10 mouse cellular contexts compared by ENCODE assay signal in genomic region chr1:38862213-38862612, GRCm38 (mm10). TPM values are rescaled to one million over a fixed set of nuclear protein-coding genes. Genes with fewer than 3 reads are reported as not detected.
DNase-seq lines count a peak whose midpoint lies in the region; ATAC-seq and TF ChIP-seq lines count a peak whose summit lies in the region.
"Had no signal": no experiment of that assay in that cellular context is flagged by ENCODE, and none has a peak within 500 bp of the region (broad histone marks: within the 10 kb centered on the region; RNA-seq: fewer than 3 reads in every experiment).

No protein-coding gene starts in this region.

- no peaks in the 10 kb centered on the region for H3K9me3 ChIP-seq in intestine, postnatal 0 days (ENCODE audit: control insufficient read depth)
- no peaks in the 10 kb centered on the region for H3K9me3 ChIP-seq in intestine, embryonic 16.5 days (ENCODE audit: control insufficient read depth, low read length)
- no peaks in the 10 kb centered on the region for H3K9me3 ChIP-seq in liver, embryonic 14.5 days (ENCODE audit: control insufficient read depth, low read length)
- H3K9me3 ChIP-seq: embryonic facial prominence, embryonic 13.5 days; neural tube, embryonic 13.5 days had no signal

- H3K27ac ChIP-seq in intestine, postnatal 0 days (ENCODE audit: low read depth, low read length) = no peak overlapping the region
- no peak overlapping the region for H3K27ac ChIP-seq in intestine, embryonic 16.5 days (ENCODE audit: low read length)
- H3K27ac ChIP-seq in liver, embryonic 14.5 days = no peak overlapping the region
- H3K27ac ChIP-seq: embryonic facial prominence, embryonic 13.5 days; neural tube, embryonic 13.5 days had no signal

- no peak overlapping the region for H3K4me3 ChIP-seq in intestine, postnatal 0 days (ENCODE audit: low read depth, low read length)
- H3K4me3 ChIP-seq in intestine, embryonic 16.5 days (ENCODE audit: low read length) = no peak overlapping the region
- H3K4me3 ChIP-seq in liver, embryonic 14.5 days (ENCODE audit: insufficient read depth in 1 of 2, low read depth in 2 of 2, low read length in 2 of 2) = no peak overlapping the region
- H3K4me3 ChIP-seq: embryonic facial prominence, embryonic 13.5 days; neural tube, embryonic 13.5 days had no signal

- no peak for ATAC-seq in intestine, postnatal 0 days
- ATAC-seq in intestine, embryonic 16.5 days = no peak
- no peak for ATAC-seq in liver, embryonic 14.5 days (ENCODE audit: insufficient read depth)

- no peak overlapping the region for H3K9ac ChIP-seq in intestine, postnatal 0 days (ENCODE audit: low read depth, low read length)
- H3K9ac ChIP-seq in intestine, embryonic 16.5 days (ENCODE audit: low read depth, low read length) = no peak overlapping the region
- H3K9ac ChIP-seq in liver, embryonic 14.5 days (replicated peaks) = no peak overlapping the region
- H3K9ac ChIP-seq: embryonic facial prominence, embryonic 13.5 days; neural tube, embryonic 13.5 days had no signal

- TF ChIP-seq EP300 in liver, embryonic 14.5 days (IDR thresholded peaks at IDR 0.05; ENCODE audit: low read depth) = no peak

- no peaks in the 10 kb centered on the region for H3K36me3 ChIP-seq in intestine, postnatal 0 days (ENCODE audit: control insufficient read depth, insufficient read depth)
- H3K36me3 ChIP-seq in intestine, embryonic 16.5 days (ENCODE audit: control insufficient read depth, insufficient read depth, low read length) = no peaks in the 10 kb centered on the region
- no peaks in the 10 kb centered on the region for H3K36me3 ChIP-seq in liver, embryonic 14.5 days (replicated peaks; ENCODE audit: control insufficient read depth, insufficient read depth, low read depth)

- peak; percentile 63 for TF ChIP-seq CTCF in intestine, postnatal 0 days (IDR thresholded peaks at IDR 0.05; ENCODE audit: low read depth)
- TF ChIP-seq CTCF in liver, embryonic 14.5 days (IDR thresholded peaks at IDR 0.05; ENCODE audit: low read depth) = peak; percentile 51

- H3K27me3 ChIP-seq in intestine, postnatal 0 days (replicated peaks; ENCODE audit: control insufficient read depth, insufficient read depth, low read length) = no peaks in the 10 kb centered on the region
- H3K27me3 ChIP-seq in intestine, embryonic 16.5 days (replicated peaks; ENCODE audit: control insufficient read depth, insufficient read depth, low read length) = no peaks in the 10 kb centered on the region
- H3K27me3 ChIP-seq in liver, embryonic 14.5 days (ENCODE audit: control insufficient read depth, insufficient read depth, low read length) = no peaks in the 10 kb centered on the region
- H3K27me3 ChIP-seq: embryonic facial prominence, embryonic 13.5 days; neural tube, embryonic 13.5 days had no signal

- peak; percentile 35 for DNase-seq in CD4-positive helper T cell, adult 2 months (ENCODE audit: low read depth, low spot score)
- peak; percentile 16 for DNase-seq in NIH3T3 (ENCODE audit: low read depth)
- DNase-seq in embryo, embryonic 11 days = peak; percentile 17
- DNase-seq in liver, embryonic 14.5 days (ENCODE audit: low read depth in 3 of 3, low spot score in 3 of 3) = no peak
- no peak for DNase-seq in ovary, adult 18-20 months (ENCODE audit: low spot score)
- DNase-seq in c-Kit-positive CD71-positive TER-119-positive erythroid progenitor cells, embryonic 14.5 days (ENCODE audit: low spot score) = no peak

- H3K4me2 ChIP-seq in intestine, postnatal 0 days (replicated peaks; ENCODE audit: low read depth) = no peak overlapping the region
- H3K4me2 ChIP-seq in intestine, embryonic 16.5 days (ENCODE audit: low read depth, low read length) = no peak overlapping the region
- no peak overlapping the region for H3K4me2 ChIP-seq in liver, embryonic 14.5 days (ENCODE audit: low read depth)
- H3K4me2 ChIP-seq: embryonic facial prominence, embryonic 13.5 days; neural tube, embryonic 13.5 days had no signal

- WGBS in intestine, postnatal 0 days = 24% methylated on average over 4 of the region's 4 CpGs
- 14% methylated on average over 4 of the region's 4 CpGs for WGBS in intestine, embryonic 16.5 days
- 8% methylated on average over 4 of the region's 4 CpGs for WGBS in liver, embryonic 14.5 days (ENCODE audit: insufficient replicate concordance)

- no peaks in the 10 kb centered on the region for H3K4me1 ChIP-seq in intestine, postnatal 0 days (replicated peaks; ENCODE audit: control insufficient read depth, insufficient read depth, low read length)
- no peaks in the 10 kb centered on the region for H3K4me1 ChIP-seq in intestine, embryonic 16.5 days (ENCODE audit: control insufficient read depth, insufficient read depth, low read length)
- H3K4me1 ChIP-seq in liver, embryonic 14.5 days (replicated peaks; ENCODE audit: control insufficient read depth in 2 of 2, insufficient read depth in 2 of 2, low read length in 1 of 2) = no peaks in the 10 kb centered on the region
- H3K4me1 ChIP-seq: embryonic facial prominence, embryonic 13.5 days; neural tube, embryonic 13.5 days had no signal

RNA-seq across cellular contexts. Expression of gene Lonrf2, which starts 25.7 kb away (rescaled TPM):
- 0.38 and 0.52 TPM in 2 replicates for polyA plus RNA-seq in intestine, postnatal 0 days (2015; fragmentation: Nextera tagmentation; extraction: Ambion mirVana)
- 0.72 and 0.79 TPM in 2 replicates for polyA plus RNA-seq in intestine, embryonic 16.5 days (2015; fragmentation: Nextera tagmentation; extraction: Ambion mirVana)
- 0.09 and 0.13 TPM in 2 replicates for polyA plus RNA-seq in liver, embryonic 14.5 days (2012; rRNA removed)
- polyA plus RNA-seq in liver, embryonic 14.5 days (2014; fragmentation: Nextera tagmentation; extraction: Ambion mirVana) = 0.08 TPM in 1 of 2 replicates, not detected in the other

RNA-seq across cellular contexts. Expression of gene Chst10, which starts 35.7 kb away (rescaled TPM):
- 0.93 and 1.4 TPM in 2 replicates for polyA plus RNA-seq in intestine, postnatal 0 days (2015; fragmentation: Nextera tagmentation; extraction: Ambion mirVana)
- polyA plus RNA-seq in intestine, embryonic 16.5 days (2015; fragmentation: Nextera tagmentation; extraction: Ambion mirVana) = 1.8 and 2.5 TPM in 2 replicates
- 0.06 and 0.07 TPM in 2 replicates for polyA plus RNA-seq in liver, embryonic 14.5 days (2012; rRNA removed)
- polyA plus RNA-seq in liver, embryonic 14.5 days (2014; fragmentation: Nextera tagmentation; extraction: Ambion mirVana) = 0.09 and 0.11 TPM in 2 replicates

Comparison
In these comparisons a context has a peak if more than half of its experiments do, and no peak if none do; other contexts are left out.
1. DNase-seq: peak in CD4-positive helper T cell, adult 2 months (single experiment), NIH3T3 (single experiment) and embryo, embryonic 11 days (single experiment); none in liver, embryonic 14.5 days (0 of 3), ovary, adult 18-20 months (single experiment) and c-Kit-positive CD71-positive TER-119-positive erythroid progenitor cells, embryonic 14.5 days (single experiment).